Mouse (Mus musculus): Measurements from ENCODE around the gene Cdc42ep2.

Gene Cdc42ep2

GRCm38 (mm10) chr19:5877618-5878361 lies 46.8 kb downstream of the Cdc42ep2 start, which contains the start of gene Slc25a45:
Slc25a45 (plus strand) TSS chr19:5877808.
- in situ Hi-C loops (cut with MboI, MseI) = loop anchor here (5.0 kb wide), 2 partner anchors 35 to 85 kb away; no protein-coding TSS in a partner anchor

DNA sequence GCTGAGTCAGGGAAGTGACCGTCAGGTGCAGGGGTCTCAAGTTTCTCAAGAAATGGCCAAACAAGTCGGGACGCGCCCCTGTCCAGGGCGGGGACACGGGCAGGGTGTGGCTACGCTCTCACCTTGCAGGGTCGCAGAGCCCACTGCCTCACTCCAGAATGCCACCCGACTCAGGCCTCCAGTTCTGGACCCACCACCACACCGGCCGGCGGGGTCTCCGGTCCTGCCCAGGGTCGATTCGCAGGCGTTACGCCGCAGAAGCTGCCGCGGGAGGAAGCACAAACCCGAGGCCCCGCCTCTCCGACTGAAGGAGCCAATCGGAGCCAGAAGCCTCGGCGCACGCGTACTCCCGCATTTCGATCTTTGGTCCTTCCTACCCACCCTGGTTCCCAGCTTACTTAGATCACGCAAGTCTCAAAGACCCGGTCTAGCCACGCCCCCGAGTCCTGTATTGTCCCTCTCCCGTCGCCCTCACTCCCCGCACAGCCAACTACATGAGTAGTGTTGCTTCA lies 49.6 kb downstream of the Cdc42ep2 start, which contains the start of gene Frmd8:
Frmd8 (minus strand) TSS at position 306 of the 512 bp plus-strand sequence.
- in situ Hi-C loops (cut with MboI, MseI) = loop anchor here (5.0 kb wide), 2 partner anchors 33 to 83 kb away; no protein-coding TSS in a partner anchor

- in situ Hi-C loops (cut with MboI, MseI) = no loop called here
Observed at GRCm38 (mm10) chr19:5874391-5874968, 50.1 kb downstream of the Cdc42ep2 start.

DNA sequence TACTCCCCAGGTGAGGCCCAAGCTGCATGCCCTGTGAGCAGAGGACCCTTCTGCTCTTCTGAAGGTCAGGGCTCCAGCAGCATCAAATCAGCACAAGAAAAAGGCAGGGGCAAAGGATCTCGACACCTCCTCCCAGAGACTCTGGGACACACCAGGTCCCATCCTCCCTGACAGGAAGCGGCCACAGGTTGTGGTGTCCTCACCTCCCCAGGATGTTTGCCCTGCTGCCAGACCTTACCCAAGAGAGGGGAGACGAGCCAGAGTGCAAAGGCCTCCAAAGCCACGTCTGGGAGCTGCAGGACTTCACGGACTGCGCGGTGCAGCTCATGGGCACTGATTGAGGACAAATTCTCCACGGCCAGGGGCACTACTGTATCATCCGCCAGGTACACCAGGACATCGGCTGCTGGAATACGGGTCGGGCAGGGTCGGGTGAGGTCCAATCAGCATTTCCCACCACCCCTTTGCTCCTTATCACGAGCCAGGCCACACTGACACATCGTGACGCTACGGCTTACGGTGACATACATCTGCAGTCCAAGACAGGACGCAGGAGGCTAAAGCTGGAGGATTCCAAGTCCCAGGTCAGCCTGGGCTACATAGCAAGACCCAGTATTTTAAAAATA lies 51.6 kb downstream of the Cdc42ep2 start:
- in situ Hi-C loops (cut with MboI, MseI) = no loop called here

GRCm38 (mm10) chr19:5872528-5872927 lies 52.1 kb downstream of the Cdc42ep2 start:
- in situ Hi-C loops (cut with MboI, MseI) = no loop called here

- in situ Hi-C loops (cut with MboI, MseI) = no loop called here
Observed at GRCm38 (mm10) chr19:5871683-5872082, 52.9 kb downstream of the Cdc42ep2 start.

DNA sequence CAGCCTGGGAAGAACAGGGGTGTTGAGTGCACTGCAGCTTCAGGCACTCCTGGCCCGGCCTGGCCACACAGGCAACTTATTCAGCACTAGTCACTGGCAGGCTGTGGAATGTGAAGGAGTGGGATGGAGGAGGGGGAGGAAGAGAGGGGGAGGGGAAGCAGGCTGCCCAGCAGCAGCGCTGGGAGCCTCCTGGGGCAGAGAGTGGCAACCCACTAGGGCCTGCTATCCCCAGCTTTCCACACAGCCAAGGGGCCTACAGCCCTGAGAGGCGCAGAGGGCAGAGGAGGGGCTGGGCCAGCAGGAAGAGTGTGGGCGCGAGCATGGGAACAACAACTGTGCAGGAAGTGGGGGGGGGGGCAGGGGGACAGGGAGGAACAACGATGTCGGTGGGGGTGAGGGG lies 53.3 kb downstream of the Cdc42ep2 start:
- in situ Hi-C loops (cut with MboI, MseI) = no loop called here

- in situ Hi-C loops (cut with MboI, MseI) = loop anchor here (10.0 kb wide), 1 partner anchor 1843 kb away; no protein-coding TSS in a partner anchor
Observed at GRCm38 (mm10) chr19:5868096-5868495, 56.5 kb downstream of the Cdc42ep2 start.

Data from T-helper 2 cell (primary cell).